Mouse (Mus musculus): ENCODE measurements around the gene Pole4.

Gene Pole4

DNA sequence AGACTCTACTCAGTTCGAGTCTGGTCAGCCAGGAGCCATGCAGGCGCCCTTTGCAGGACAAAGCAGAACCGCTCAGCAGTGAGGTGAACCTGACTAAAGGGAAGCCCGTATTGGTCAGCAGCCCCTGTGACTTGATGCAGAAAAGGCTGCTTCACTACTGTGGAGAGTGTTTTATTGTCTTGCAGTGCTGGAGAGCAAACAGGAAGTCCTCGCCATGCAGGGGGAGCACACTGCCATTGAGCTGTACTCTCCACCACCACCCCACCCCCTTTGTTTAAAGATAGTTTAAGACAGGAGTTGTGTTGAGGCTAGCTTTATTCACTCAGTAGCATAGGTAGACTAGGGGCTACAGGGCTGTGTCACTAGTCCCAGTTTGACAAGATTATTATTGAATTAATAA is at the start of gene Pole4:
TSS of gene Pole4 (minus strand) at position 145 of the 400 bp plus-strand sequence.
- no peak for DNase-seq (ENCODE audit: low spot score)

DNA sequence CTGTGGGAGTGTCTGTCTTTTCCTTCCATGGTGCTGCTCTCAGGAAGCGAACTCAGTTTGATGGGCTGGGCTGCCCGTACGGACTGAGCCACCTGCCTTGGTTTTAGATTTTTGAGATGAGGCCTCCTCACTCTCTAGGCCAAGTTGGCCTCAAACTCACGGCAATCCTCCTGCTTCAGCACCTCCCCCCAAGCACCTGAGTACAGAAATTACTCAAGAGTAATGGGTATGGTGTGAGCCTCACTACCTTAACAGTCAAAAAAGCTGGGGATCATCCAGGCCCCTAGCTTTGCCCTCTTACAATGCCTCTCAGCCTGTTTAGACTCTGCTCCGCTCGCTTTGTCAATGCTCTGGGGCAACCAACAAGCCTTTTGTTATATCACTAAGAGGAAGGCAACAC is 49.6 kb upstream of the Pole4 start:
- no peak for DNase-seq (ENCODE audit: low spot score)

DNA sequence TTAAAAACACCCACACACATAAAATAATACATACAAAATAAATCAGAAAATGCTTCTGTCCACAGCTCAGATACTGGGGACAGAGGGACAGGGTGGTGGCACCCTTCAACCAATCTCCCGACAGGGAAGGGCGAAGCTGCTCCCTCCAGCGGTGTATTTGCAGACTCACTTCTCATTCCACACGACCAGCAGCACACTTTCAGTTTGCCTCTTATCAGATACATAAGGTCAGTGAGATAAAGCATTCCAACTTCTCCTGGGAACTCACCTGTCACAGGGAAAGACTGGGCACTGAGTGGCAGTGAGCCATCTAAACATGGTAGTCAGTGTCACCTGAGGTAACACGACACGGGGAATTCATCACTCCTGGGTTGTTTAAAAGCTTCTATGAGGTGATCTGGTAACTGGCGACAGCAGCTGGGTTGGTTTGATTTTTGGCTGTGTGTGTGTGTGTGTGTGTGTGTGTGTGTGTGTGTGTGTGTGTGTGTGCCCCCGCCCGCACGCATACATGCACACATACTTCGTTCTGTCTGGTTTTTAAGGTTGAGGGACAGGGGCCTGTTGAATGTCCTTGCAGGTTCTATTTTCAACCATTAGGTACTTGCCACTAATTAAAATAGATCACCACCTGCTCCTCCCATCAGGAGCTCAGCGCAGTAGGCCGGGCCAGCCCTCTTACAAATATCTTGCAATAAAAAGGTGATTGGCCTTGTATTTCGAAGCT is 48.6 kb upstream of the Pole4 start:
- DNase-seq (ENCODE audit: low spot score) = no peak

- no peak for DNase-seq (ENCODE audit: low spot score)
These were observed 47.9 kb upstream of the Pole4 start for GRCm38 (mm10) chr6:82753061-82753460.

DNA sequence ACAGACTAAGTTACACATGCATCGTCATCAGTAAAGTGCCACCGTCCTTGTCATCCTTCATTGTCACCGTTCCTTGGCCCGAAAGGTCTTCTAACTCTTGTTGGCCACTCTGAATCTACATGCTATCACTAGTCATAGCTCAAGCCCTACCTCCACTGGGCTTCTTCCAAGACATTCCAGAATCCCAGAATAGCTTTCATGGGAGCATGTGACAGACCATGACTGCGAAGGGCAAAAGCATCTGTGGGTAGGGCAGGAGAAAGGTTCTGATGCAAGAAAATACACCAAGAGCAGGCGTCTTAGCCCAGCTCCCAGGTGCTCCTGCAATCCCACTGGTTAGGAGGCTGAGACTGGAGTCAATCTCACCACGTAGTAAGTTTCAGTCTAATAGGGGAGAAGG is 46.6 kb upstream of the Pole4 start:
- DNase-seq (ENCODE audit: low spot score) = no peak

GRCm38 (mm10) chr6:82751031-82751430 is 45.9 kb upstream of the Pole4 start:
- DNase-seq (ENCODE audit: low spot score) = no peak

- no peak for DNase-seq (ENCODE audit: low spot score)
These were observed 44.9 kb upstream of the Pole4 start for GRCm38 (mm10) chr6:82750063-82750462.

DNA sequence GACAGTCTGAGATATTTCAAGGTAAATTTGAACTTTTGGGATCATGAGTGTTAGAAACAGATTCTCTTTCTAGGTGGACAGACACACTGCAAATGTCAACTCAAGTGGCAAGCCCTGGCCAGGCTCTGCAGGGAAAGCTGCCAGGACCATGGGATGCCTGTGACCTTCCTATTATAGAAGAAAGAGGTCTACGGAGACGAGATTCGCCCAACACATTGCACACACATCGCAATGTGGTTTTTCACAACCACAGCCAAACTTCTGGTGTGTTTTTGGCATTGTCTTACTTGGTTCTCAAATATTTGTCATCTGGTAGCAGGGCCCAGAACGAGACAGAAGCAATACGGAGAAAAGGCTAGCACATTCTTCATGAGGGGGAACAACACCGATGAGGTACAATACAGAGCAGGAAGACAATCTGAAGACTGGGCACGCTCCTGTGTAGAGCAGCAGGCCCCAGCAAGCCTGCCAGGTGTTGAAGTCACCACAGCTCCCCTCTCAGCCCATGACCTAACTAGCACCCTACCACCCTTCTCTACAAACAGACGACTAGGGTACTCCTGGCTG is 43.0 kb upstream of the Pole4 start:
- DNase-seq (ENCODE audit: low spot score) = no peak

GRCm38 (mm10) chr6:82747085-82747484 is 41.9 kb upstream of the Pole4 start:
- no peak for DNase-seq (ENCODE audit: low spot score)

DNA sequence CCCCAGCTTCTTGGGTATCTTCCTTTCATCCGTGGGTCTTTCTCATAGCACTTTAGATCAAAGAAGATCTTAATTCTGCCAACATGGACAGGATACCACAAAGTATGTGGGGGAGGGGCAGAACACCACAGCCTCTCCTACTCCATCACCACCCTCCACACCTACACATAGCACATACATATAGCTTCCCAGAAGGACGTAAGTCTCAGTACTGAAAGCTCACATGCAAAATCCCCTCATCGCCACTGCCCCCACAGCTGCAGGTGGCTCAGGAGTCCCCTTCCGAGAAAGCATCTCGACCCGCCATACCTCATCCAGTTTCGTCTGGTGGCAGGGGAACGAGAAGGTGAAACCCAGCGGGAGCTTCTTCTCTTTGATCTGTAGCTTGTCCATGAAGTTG is 39.4 kb upstream of the Pole4 start:
- DNase-seq (ENCODE audit: low spot score) = no peak

DNA sequence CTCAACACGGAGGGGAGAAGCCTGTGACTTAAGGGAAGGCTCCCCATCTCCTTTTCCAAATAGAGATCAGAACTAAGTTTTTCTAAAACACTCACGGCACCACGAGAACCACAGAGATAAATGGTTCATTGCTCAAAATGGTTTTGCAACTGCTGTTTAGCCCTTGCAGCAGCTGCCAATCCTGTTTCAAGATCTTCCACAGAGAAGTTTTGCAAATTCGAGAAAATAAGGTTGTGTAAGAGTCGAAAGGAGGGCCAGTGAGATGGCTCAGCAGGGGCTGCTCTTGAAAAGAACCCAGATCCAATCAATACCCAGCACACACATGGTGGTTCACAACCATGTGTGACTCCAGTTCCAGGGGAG is 36.3 kb upstream of the Pole4 start:
- no peak for DNase-seq (ENCODE audit: low spot score)

DNA sequence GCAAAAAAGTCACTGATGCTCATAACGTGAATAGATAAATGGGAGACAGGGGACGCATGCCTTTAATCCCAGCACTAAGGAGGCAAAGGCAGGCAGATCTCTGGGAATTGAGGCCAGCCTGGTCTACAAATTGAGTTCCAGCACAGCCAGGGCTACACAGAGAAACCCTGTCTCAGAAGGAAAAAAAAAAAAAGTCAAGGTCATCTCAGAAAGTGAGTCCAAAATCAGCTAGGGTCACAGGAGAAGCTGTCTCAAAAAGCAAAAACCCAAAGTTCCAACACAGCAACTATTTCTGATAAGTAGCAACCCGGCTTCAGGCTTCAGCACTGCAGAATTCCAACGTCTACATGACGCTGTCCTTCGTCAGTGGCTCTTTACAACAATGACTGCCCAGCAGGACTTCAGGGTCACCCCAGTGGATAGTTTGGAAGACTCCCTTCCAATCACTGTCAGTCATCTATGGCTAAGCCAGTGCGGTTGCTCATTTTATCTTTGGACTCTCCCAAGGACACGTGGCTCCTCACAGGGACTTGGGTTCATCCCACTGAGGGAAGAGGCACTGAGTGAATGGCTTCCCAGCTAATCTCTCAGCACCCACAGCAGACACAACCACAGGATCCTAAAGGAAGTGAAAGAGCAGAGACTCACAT is 35.8 kb upstream of the Pole4 start:
- DNase-seq (ENCODE audit: low spot score) = no peak

DNA sequence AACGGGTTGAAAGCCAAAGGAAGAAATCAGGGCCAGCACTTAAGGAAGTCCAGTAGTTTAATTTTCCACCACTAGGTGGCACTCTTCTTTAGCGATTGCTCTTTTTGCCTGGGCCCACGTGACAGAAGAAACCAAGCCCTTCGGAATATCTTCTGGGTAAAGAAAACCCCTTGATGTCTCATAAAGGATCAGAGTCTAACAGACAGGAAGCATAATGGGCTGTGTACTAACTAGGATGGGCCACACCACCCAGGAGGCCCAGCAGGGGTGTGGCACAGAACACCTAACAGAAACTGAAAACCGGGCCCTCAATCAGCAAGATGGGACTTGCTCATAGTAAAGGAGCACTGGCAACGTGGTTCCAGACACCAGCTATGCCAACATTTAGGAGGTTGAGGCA is 35.1 kb upstream of the Pole4 start:
- DNase-seq (ENCODE audit: low spot score) = peak; percentile 84

- DNase-seq (ENCODE audit: low spot score) = no peak
These were observed 32.7 kb upstream of the Pole4 start for GRCm38 (mm10) chr6:82737634-82738540.

GRCm38 (mm10) chr6:82736626-82737600 is 31.7 kb upstream of the Pole4 start:
- DNase-seq (ENCODE audit: low spot score) = no peak

DNA sequence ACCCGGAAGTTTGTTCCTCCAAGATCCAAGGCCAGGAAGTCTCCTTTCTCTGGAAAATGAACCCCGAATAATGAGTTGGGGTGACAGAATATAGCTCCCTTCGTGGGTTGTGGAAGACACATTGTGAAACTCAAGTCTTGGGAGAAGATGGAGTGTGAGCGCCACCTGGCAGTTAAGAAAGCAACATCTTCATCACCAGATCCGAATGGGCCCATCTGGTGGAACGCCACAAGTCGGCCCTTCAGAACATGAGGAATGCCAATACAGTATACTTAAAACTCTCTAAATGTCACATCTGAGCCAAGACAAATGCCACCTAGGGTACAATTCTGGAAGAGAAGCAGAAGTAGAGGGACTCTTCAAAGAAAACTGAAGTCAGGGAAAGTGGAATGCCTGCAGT is 30.2 kb upstream of the Pole4 start:
- DNase-seq (ENCODE audit: low spot score) = no peak

GRCm38 (mm10) chr6:82728635-82729034 is 23.5 kb upstream of the Pole4 start:
- DNase-seq (ENCODE audit: low spot score) = no peak

GRCm38 (mm10) chr6:82727206-82727605 is 22.0 kb upstream of the Pole4 start:
- no peak for DNase-seq (ENCODE audit: low spot score)

DNA sequence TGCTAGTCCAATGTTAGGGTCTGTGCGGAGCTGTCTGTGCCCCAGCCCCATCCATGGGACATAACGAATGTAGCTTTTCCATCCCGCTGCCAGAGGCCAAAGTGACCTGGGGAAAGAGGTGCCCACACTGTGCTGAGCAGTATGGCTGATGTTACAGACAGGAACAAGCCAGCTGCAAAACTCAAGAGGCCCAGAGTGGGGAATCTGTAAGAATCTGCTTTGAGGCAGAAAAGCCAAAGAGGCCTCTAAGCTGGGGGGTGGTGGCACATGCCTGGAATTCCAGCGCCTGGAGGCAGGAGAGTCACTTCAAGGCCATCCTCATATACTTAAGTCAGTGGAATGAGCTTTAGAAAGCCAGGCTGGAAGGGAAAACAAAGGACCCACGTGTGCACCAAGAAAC is 18.2 kb upstream of the Pole4 start:
- no peak for DNase-seq (ENCODE audit: low spot score)

DNA sequence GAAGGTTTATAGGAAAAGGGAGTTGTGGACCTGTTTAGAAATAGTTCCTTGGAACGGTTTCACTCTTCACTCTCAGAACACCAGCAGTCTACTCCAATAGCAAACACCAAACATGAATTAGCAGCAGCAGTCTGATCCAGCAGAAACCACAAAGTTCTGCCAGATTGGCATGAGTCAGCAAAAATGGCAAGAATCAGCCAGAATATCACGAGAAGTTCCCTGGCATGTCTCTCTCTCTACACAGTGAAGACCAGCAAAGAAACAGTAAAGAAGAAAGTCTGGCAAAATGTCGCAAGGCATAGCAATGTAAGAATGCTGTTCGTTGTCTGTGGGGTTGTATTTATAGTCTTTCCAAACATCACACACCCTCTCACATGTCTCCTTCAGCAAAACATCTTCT is 11.0 kb upstream of the Pole4 start:
- DNase-seq (ENCODE audit: low spot score) = no peak

DNA sequence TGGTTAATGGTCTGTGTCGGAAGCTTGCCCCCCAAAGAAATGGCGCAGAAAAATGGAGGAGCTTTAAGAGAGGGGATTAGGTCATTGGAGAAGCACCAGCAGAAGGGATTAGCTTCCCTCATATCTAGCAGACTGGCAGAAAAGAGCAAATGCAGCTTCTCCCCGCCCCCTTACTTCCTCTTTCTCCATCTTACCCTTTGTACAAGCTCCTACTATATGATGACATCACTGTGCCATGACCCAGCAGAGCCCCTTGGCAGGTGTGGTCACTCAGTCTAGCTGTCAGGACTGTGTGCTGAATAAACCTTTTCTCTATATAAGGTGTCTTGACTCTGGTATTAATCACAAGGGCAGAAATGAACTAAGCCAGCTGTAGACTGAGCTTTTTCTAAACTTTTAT is 10.5 kb upstream of the Pole4 start:
- no peak for DNase-seq (ENCODE audit: low spot score)
